Mouse (Mus musculus) ES-E14 (cell line): ENCODE results near the gene Cyld.
"Not testable (repeated sequence)": the region's sequence is repeated elsewhere in the genome, so short reads cannot be mapped to it uniquely, and the experiment has no call there.

Experiments
- CHD2 ChIP-seq: IDR thresholded peaks from 2 replicates; pipeline ENCODE4 v1.6.1; 2014; ENCODE audit warnings: mild to moderate bottlenecking, low read depth, low read length, inconsistent platforms
- HCFC1 ChIP-seq: IDR thresholded peaks from 2 replicates; pipeline ENCODE4 v1.6.1; 2012; ENCODE audit warnings: low read length, inconsistent platforms, borderline replicate concordance; ENCODE audit not compliant: insufficient read depth
- MAFK ChIP-seq: IDR thresholded peaks from 2 replicates; pipeline ENCODE4 v1.6.1; 2014; ENCODE audit warnings: mild to moderate bottlenecking, low read depth, low read length, inconsistent platforms; ENCODE audit not compliant: insufficient read depth
- ZC3H11A ChIP-seq: IDR thresholded peaks from 2 replicates; pipeline ENCODE4 v1.6.1; 2012; ENCODE audit warnings: low read depth, mild to moderate bottlenecking, inconsistent platforms, low read length, borderline replicate concordance
- ZNF384 ChIP-seq: IDR thresholded peaks from 2 replicates; pipeline ENCODE4 v1.6.1; 2012; ENCODE audit warnings: low read depth, low read length, inconsistent platforms

DNA sequence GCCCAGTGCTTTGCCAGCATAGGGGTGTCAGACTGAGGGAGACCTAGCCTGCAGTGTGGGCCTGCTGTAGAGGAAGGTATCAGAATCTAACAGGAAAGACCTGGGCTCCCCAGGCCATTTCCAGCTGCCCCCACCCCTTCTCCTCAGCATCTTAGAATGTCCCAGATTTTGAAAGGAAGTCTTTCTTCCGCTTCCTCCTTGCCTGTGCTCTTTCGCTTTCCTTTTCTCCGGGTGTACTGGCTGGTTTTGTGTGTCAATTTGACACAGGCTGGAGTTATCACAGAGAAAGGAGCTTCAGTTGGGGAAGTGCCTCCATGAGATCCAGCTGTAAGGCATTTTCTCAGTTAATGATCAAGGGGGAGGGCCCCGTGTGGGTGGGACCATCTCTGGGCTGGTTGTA, 45.7 kb upstream of the Cyld start:
- not testable (repeated sequence) for TF ChIP-seq MAFK, HCFC1, ZC3H11A, CHD2, ZNF384
